12 mouse cellular contexts compared by ENCODE assay signal in genomic region chr14:31397791-31398595, GRCm38 (mm10). TPM values are rescaled to one million over a fixed set of nuclear protein-coding genes. Genes with fewer than 3 reads are reported as not detected.
DNase-seq lines count a peak whose midpoint lies in the region; ATAC-seq lines count a peak whose summit lies in the region.
"Had no signal": no experiment of that assay in that cellular context is flagged by ENCODE, and none has a peak within 500 bp of the region (broad histone marks: within the 10 kb centered on the region; RNA-seq: fewer than 3 reads in every experiment).

No protein-coding gene starts in this region.

- ATAC-seq in liver, embryonic 13.5 days (ENCODE audit: low read depth), result no peak
- no peak for ATAC-seq in liver, embryonic 12.5 days
- no peak; the same call in 1 of the 2 replicates for ATAC-seq in heart, embryonic 15.5 days (replicated peaks; ENCODE audit: insufficient number of reproducible peaks, insufficient read depth, low FRiP score, low read depth)
- ATAC-seq in forebrain, embryonic 12.5 days (ENCODE audit: low FRiP score), result no peak

- no peak overlapping the region for H3K4me3 ChIP-seq in liver, embryonic 13.5 days (replicated peaks)
- H3K4me3 ChIP-seq in liver, embryonic 12.5 days, result no peak overlapping the region
- no peak overlapping the region for H3K4me3 ChIP-seq in heart, embryonic 15.5 days
- no peak overlapping the region for H3K4me3 ChIP-seq in limb, embryonic 10.5 days
- H3K4me3 ChIP-seq in forebrain, embryonic 12.5 days (replicated peaks), result no peak overlapping the region
- H3K4me3 ChIP-seq in midbrain, embryonic 10.5 days, result no peak overlapping the region
- H3K4me3 ChIP-seq: erythroblast, embryonic 14.5 days had no signal

- H3K9me3 ChIP-seq in liver, embryonic 13.5 days (replicated peaks), result 0 out of 2 replicates have a peak, but pooled peaks cover 3% of the 10 kb centered on the region
- no peaks in the 10 kb centered on the region; the same call in 1 of the 2 replicates for H3K9me3 ChIP-seq in liver, embryonic 12.5 days (replicated peaks)
- H3K9me3 ChIP-seq in heart, embryonic 15.5 days (replicated peaks), result no peaks in the 10 kb centered on the region
- no peaks in the 10 kb centered on the region for H3K9me3 ChIP-seq in limb, embryonic 10.5 days (replicated peaks)
- no peaks in the 10 kb centered on the region for H3K9me3 ChIP-seq in forebrain, embryonic 12.5 days
- 0 out of 2 replicates have a peak, but pooled peaks cover 6% of the 10 kb centered on the region for H3K9me3 ChIP-seq in midbrain, embryonic 10.5 days (replicated peaks)

- peaks cover 27% of the 10 kb centered on the region for H3K4me1 ChIP-seq in liver, embryonic 13.5 days (replicated peaks)
- H3K4me1 ChIP-seq in liver, embryonic 12.5 days, result peaks cover 29% of the 10 kb centered on the region
- peaks cover 61% of the 10 kb centered on the region for H3K4me1 ChIP-seq in heart, embryonic 15.5 days (replicated peaks)
- peaks cover 39% of the 10 kb centered on the region for H3K4me1 ChIP-seq in limb, embryonic 10.5 days
- no peaks in the 10 kb centered on the region for H3K4me1 ChIP-seq in forebrain, embryonic 12.5 days
- H3K4me1 ChIP-seq in midbrain, embryonic 10.5 days, result no peaks in the 10 kb centered on the region; the same call in 1 of the 2 replicates

- no peak overlapping the region for H3K9ac ChIP-seq in liver, embryonic 13.5 days
- H3K9ac ChIP-seq in liver, embryonic 12.5 days, result no peak overlapping the region
- no peak overlapping the region for H3K9ac ChIP-seq in heart, embryonic 15.5 days
- H3K9ac ChIP-seq in forebrain, embryonic 12.5 days, result no peak overlapping the region

- DNase-seq in liver, embryonic 13.5 days, result no peak
- peak; percentile 72 for DNase-seq in adrenal gland, adult 8-10 months
- DNase-seq in limb, embryonic 10.5 days (ENCODE audit: low spot score), result no peak
- DNase-seq in midbrain, embryonic 10.5 days (ENCODE audit: low spot score), result no peak
- no peak for DNase-seq in layer of hippocampus, postnatal 25 days (ENCODE audit: extremely low spot score in 1 of 2, low spot score in 1 of 2)
- DNase-seq: cerebellum, adult 11 months; lung, adult 2 months; spleen, adult 18-20 months had no signal

- no peak overlapping the region for H3K4me2 ChIP-seq in liver, embryonic 13.5 days
- H3K4me2 ChIP-seq in liver, embryonic 12.5 days, result no peak overlapping the region
- no peak overlapping the region for H3K4me2 ChIP-seq in heart, embryonic 15.5 days
- H3K4me2 ChIP-seq in forebrain, embryonic 12.5 days, result no peak overlapping the region

- WGBS in liver, embryonic 13.5 days (ENCODE audit: insufficient replicate concordance), result 73% methylated on average over 9 of the region's 9 CpGs
- WGBS in liver, embryonic 12.5 days (ENCODE audit: insufficient replicate concordance), result 73% methylated on average over 9 of the region's 9 CpGs
- WGBS in heart, embryonic 15.5 days, result 62% methylated on average over 9 of the region's 9 CpGs
- WGBS in limb, embryonic 10.5 days, result 89% methylated on average over 9 of the region's 9 CpGs
- 87% methylated on average over 9 of the region's 9 CpGs for WGBS in forebrain, embryonic 12.5 days
- 93% methylated on average over 9 of the region's 9 CpGs for WGBS in midbrain, embryonic 10.5 days

- no peaks in the 10 kb centered on the region for H3K27me3 ChIP-seq in liver, embryonic 13.5 days
- no peaks in the 10 kb centered on the region for H3K27me3 ChIP-seq in liver, embryonic 12.5 days (replicated peaks)
- no peaks in the 10 kb centered on the region for H3K27me3 ChIP-seq in heart, embryonic 15.5 days
- H3K27me3 ChIP-seq in limb, embryonic 10.5 days (ENCODE audit: low read depth, poor library complexity, severe bottlenecking), result no peaks in the 10 kb centered on the region
- H3K27me3 ChIP-seq in forebrain, embryonic 12.5 days, result no peaks in the 10 kb centered on the region
- H3K27me3 ChIP-seq in midbrain, embryonic 10.5 days (ENCODE audit: low read depth, poor library complexity, severe bottlenecking), result no peaks in the 10 kb centered on the region

- H3K27ac ChIP-seq in liver, embryonic 13.5 days, result 0 out of 2 replicates have a peak overlapping the region, but pooled peaks have one; percentile 10
- H3K27ac ChIP-seq in liver, embryonic 12.5 days, result no peak overlapping the region
- peak overlapping the region; percentile 71 for H3K27ac ChIP-seq in heart, embryonic 15.5 days
- peak overlapping the region; percentile 17; the same call in 1 of the 2 replicates for H3K27ac ChIP-seq in limb, embryonic 10.5 days
- H3K27ac ChIP-seq in forebrain, embryonic 12.5 days, result no peak overlapping the region
- H3K27ac ChIP-seq in midbrain, embryonic 10.5 days (replicated peaks), result no peak overlapping the region

- H3K36me3 ChIP-seq in liver, embryonic 13.5 days, result peaks cover 5% of the 10 kb centered on the region
- peaks cover 8% of the 10 kb centered on the region for H3K36me3 ChIP-seq in liver, embryonic 12.5 days
- H3K36me3 ChIP-seq in heart, embryonic 15.5 days, result no peaks in the 10 kb centered on the region
- peaks cover 90% of the 10 kb centered on the region for H3K36me3 ChIP-seq in limb, embryonic 10.5 days
- H3K36me3 ChIP-seq in forebrain, embryonic 12.5 days (replicated peaks), result no peaks in the 10 kb centered on the region
- H3K36me3 ChIP-seq in midbrain, embryonic 10.5 days, result peaks cover 4% of the 10 kb centered on the region; the same call in 1 of the 2 replicates

RNA-seq across cellular contexts. Expression of gene Sh3bp5, which starts 37.9 kb away (rescaled TPM):
- 13.3 and 16.2 TPM in 2 replicates for polyA plus RNA-seq in liver, embryonic 13.5 days (2015; fragmentation: Nextera tagmentation; extraction: Ambion mirVana)
- 13.8 and 15.1 TPM in 2 replicates for polyA plus RNA-seq in liver, embryonic 12.5 days (2016; fragmentation: Nextera tagmentation; extraction: Ambion mirVana)
- total RNA-seq in adrenal gland, adult 8-10 months (2022), result 100 to 1,000 TPM; 112 to 172 (median 115) TPM
- polyA plus RNA-seq in heart, embryonic 15.5 days (2015; fragmentation: Nextera tagmentation; extraction: Ambion mirVana), result 21.4 and 28.4 TPM in 2 replicates
- 43.0 and 47.9 TPM in 2 replicates for polyA plus RNA-seq in limb, embryonic 10.5 days (2016; fragmentation: Nextera tagmentation; extraction: Ambion mirVana)
- 37.7 and 39.1 TPM in 2 replicates for polyA plus RNA-seq in forebrain, embryonic 12.5 days (2016; fragmentation: Nextera tagmentation; extraction: Ambion mirVana)
- polyA plus RNA-seq in midbrain, embryonic 10.5 days (2016; fragmentation: Nextera tagmentation; extraction: Ambion mirVana), result 17.3 and 22.8 TPM in 2 replicates
- 100 to 1,000 TPM; 135 to 147 TPM for total RNA-seq in layer of hippocampus, postnatal 25 days (2021)

Comparison
In these comparisons a context has a peak if more than half of its experiments do, and no peak if none do; other contexts are left out.
1. H3K27ac ChIP-seq: peak in liver, embryonic 13.5 days (single experiment), heart, embryonic 15.5 days (single experiment) and limb, embryonic 10.5 days (single experiment); none in liver, embryonic 12.5 days (single experiment), forebrain, embryonic 12.5 days (single experiment) and midbrain, embryonic 10.5 days (single experiment).